Mouse (Mus musculus): ENCODE measurements around the gene Lyl1.
A peak's percentile ranks its signal among the peaks of the same experiment; 100 is the strongest.
"Not testable (repeated sequence)": the region's sequence is repeated elsewhere in the genome, so short reads cannot be mapped to it uniquely, and the experiment has no call there.

The Lyl1 gene

DNA sequence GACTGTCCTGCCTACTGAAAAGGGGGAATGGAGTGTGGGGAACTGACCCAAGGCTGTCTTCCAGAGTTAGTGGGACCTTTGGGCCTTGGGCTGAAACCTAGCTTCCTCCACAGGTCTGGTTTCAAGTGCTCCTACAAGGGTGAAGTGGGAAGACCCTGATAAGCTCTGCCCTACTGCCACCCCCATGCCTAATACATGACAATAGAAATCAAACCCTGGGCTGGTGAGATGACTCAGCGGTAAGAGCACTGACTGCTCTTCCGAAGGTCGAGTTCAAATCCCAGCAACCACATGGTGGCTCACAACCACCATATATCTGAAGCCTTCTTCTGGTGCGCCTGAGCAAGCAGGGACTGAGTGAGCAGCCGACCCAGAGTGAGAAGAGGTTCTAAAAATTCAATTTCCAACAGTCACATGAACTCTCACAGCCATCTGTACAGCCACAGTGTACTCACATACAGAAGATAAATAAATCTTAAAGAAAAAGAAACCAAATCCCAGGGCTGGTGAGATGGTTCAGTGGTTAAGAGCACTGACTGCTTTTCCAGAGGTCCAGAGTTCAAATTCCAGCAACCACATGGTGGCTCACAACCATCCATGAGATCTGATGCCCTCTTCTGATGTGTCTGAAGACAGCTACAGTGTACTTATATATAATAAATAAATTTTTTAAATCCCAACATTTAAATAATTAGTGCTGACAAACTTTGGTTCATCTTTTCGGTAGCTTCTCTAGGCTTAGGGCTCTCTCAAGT, 32.3 kb upstream of the Lyl1 start:
- no peak for DNase-seq (ENCODE audit: low spot score)

DNA sequence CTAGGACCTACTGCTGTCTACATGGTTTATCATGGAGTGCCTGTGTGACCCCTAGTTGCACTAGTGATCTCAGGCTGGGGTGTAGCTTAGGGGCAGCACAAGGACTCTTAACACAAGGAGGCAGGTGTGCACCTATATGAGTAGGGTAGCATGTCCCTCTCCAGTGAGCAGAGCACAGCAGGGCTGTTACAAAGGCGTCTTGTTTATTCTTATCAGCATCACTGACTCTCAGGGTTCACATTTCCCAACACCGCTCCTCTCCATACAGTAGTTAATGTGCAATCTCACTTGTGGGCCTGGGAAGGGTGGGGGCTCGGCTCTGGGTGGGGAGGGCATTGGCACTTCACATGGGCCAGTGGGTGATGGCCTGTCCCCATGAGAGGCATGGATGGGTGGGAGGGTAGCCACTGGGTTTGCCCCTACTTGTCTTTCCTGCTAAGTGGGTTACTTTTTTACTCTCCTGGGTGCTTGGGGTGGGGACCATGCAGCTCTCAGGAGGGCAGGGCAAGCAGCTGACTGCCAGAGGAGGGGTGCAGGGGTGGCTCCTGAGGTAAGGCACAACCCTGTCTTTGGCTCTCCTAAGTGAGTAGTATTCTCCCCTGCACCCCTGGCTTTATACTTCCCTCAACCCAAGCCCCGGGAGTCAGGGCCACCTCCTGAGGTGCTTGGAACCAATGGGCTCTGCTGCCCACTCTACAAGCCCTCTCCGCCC, 30.8 kb upstream of the Lyl1 start:
- DNase-seq (ENCODE audit: low spot score): not testable (repeated sequence)

DNA sequence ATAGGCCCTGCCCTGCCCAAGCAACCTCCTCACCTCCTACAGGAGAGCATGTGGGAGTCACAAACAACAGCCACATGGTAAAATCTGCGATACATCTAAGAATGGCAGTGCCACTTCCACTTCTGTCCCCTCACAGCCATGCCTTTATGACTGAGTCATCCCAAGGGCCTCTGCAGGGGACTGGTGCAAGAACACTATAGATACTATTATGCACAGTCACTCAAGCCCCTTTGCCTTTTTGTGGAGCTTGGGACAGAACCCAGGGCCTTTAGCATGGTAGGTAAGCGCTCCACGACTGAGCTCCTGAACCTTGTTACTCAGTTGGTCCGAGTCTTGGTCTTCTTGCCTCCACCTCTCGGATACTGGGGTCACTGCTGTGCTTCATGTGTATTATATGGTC, 24.0 kb upstream of the Lyl1 start:
- DNase-seq (ENCODE audit: low spot score): no peak

DNA sequence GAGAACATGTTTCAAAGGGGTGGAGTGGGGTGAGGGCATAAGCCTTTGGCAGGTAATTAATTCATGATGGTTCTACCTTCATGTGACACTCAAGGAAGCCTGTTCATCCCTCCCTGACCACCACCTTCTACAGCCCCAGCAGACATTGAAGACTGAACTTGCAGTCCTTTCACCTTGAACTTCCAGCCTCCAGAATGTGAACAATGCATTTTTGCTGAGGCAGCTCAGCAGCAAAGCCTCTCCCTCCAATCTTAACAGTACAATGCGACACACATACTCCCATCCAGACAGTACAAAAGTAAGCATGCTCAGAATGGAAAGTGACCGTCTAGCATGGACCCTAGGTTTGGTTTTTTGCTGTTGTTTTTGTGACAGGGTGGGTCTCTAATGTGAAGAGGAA, 19.8 kb upstream of the Lyl1 start:
- no peak for DNase-seq (ENCODE audit: low spot score)

DNA sequence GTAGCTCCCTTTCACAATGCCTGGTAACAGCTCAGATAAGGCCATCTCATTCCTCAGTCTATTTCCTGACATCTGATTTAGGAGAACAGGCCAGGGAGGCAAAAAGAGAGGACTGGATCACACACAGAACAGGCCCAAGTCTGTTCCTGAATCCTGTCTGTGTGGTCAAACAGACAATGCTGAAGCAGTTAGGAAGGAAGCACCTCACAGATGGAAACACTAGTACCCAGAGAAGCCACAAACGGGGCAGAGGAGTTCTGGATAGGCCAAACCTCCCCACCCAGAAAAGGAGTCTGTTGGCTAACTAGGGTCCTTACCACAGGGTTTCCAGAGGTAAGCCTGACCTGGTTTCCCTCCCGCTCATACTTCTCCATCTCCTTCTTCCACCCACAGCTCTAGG, 19.0 kb upstream of the Lyl1 start:
- DNase-seq (ENCODE audit: low spot score): no peak

DNA sequence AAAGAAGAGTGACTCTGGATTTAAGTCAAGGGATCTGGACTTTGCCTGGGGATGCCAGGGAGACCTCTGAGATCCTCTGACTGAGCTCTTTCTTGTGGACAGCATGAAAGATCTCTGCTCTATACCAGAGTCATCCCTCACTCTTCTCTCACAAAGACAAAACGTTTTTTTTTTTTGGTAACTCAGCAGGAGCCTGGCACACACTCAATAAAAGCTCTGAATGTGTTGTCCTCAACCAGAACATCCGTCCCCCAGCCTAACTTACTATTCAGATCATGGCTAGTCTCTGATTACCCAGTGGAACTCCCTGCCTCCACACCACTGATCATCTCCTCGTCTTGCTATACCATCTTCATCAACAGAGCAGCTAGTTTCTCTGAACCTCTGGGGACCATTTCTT, 16.7 kb upstream of the Lyl1 start:
- no peak for DNase-seq (ENCODE audit: low spot score)

DNA sequence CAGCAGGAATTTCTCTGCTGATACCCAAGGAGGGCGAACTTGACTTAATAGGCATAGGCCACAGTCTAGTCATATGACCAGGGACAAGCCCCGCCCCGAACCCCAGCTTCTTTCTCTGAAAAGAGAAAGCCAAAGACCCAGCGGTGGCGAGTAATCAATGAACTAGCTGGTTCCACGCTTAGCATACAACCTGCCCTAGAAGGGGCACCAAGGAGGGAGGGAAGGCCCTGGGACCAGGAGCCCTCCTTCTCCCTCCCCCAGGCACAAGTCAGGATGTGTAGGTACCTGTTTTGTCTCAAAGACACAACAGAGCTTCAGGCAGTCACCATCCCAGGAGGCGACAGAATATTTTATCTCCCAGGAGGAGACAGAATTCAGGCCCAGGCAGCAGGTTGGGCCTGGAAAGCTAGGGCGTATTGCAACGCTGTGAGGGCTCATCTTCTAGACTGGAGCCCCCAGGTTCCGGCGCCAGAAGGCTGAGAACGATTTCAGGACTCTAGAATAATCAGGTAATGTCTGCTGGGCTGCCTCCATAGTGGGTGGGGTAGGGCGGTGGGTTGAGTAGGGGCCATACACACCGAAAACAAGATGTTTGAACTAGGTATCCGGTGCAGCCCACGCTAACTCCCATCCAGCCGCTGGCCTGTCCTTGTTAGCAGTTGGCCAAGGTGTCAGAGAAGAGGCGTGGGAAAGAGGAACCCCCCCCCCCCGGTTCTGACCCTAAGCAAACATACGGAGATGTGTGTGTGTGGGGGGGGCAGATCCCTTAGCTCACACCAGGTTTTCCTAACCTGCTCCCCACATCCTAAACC, 14.9 kb upstream of the Lyl1 start, which contains the start of gene Trmt1:
Gene Trmt1, plus strand, starts transcription at position 117 of the 812 bp plus-strand sequence.
- DNase-seq (ENCODE audit: low spot score): no peak

DNA sequence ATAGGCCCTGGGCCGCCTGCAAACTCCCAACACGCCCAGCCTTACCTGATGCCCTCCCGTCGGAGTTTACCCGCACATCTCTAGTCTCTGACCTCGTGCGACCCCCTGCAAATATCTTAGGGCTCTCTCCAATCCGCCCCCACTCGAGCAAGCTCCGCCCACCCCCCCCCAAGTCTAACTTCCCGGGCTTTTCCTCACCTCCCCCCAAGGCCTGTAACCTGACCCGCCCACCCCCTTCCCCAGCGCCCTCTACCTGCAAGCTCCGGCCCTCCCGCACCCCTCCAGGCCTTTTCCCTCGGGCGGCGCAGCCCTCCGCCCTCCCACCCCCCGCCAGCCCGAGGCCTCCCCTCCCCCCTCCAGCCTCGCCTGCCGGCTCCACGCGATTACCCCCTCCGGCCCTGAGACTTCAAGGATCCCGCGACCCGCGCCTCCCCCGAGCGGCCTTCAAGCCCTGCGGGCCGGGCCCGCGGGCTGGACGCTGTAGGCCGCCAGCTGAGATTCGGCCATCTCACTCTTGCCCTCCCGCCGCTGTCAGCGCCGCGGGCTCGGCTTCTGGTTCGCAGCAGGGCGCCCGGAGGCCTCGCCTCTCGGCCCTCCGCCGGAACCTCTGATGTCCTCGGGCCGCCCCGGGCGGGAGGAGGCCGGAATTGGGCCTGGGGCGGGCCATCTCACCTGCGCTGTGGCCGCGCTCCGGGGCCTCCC, 14.1 kb upstream of the Lyl1 start:
- DNase-seq (ENCODE audit: low spot score): peak; percentile 81

DNA sequence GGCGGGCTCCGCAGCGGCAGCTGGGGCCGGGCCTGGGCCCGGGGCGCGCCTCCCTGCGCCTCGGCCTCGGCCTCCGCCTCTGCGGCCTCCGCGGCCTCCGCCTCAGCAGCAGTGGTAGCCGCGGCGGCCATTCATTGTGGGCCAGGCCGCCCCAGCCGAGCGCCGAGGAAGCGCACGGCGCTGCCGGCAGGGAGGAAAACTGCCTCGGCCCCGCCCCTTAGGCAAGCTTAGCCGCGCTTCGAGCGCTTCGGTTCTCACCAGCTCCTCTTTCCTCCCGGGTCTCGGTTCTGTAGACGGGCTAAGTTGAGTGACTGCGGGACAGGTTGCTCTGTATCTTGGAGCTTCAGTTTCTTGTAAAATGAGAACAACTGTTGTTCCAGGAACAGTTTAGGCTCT, 13.6 kb upstream of the Lyl1 start, which contains the start of gene Nacc1:
Gene Nacc1, minus strand, starts transcription at position 158 of the 396 bp plus-strand sequence.
- DNase-seq (ENCODE audit: low spot score): peak; percentile 92

DNA sequence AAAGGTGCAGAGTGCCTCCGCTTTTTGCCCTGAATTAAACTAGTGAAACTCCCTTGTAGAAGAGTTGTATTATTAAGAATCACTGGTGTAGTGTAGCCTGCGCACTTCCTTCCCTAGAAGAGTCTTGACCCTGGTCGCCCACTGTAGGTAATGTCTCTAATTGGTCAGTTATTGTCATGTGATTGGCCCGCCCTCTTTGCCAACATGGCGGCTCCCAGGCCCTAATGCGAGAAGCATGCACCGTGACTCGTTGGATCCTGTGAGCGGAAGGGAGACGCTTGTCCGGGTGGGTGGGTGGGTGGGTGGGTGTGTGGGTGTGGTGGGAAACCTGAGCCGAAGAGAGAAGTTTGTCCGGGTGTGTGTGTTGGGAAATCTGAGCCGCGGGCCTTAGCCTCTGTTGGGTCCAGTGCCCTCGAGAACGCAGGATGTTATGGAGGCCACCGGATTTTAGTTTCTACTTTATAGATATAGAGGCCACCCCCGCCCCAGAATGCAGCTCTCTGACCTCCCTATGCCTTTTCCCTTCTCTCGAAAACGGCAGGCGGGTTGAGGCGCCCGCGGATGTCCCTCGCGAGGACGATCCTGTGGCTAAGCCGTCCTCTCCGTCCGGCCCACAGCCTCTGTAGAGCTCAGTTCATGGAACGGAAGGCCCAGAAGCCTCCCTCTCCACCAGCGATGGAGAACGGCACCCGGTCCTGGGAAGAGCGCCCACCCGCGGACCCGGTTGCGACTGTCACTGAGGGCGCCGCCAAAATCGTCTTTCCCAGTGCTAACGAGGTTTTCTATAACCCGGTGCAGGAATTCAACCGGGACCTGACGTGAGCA, 12.0 kb upstream of the Lyl1 start:
- DNase-seq (ENCODE audit: low spot score): peak; percentile 94

DNA sequence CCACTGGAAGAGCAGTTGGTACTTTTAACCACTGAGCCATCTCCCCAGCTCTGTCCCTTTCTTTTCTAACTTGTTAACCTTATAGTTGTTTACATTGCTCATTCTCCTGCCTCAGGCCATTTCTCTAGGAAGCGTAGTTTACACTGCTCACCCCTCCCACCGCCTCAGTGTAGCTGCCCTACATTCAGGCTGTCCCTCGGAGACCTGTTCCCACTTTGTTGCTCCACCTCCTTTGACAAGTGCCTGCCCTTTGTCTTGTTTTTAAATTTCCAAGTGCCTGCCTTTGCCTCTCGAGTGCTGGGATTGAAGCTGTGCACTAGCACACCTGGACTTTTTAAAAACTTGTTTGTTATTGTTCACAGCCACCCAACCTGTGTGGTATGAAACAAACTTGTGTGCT, 7.9 kb upstream of the Lyl1 start:
- DNase-seq (ENCODE audit: low spot score): no peak

DNA sequence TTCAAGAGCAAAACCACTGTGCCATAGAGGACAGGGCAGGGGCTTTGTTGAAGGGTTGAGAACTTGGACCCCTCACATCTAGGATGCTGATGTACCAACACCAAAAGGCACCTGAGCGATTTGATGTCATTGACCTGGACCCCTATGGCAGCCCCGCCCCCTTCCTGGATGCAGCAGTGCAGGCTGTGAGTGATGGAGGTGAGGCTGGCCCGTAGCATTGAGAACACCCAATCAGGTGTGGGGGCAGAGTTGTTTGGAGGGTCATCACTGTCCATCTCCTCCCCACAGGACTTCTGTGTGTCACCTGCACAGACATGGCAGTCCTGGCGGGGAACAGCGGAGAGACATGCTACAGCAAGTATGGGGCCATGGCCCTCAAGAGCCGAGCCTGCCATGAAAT, 6.1 kb upstream of the Lyl1 start:
- no peak for DNase-seq (ENCODE audit: low spot score)

DNA sequence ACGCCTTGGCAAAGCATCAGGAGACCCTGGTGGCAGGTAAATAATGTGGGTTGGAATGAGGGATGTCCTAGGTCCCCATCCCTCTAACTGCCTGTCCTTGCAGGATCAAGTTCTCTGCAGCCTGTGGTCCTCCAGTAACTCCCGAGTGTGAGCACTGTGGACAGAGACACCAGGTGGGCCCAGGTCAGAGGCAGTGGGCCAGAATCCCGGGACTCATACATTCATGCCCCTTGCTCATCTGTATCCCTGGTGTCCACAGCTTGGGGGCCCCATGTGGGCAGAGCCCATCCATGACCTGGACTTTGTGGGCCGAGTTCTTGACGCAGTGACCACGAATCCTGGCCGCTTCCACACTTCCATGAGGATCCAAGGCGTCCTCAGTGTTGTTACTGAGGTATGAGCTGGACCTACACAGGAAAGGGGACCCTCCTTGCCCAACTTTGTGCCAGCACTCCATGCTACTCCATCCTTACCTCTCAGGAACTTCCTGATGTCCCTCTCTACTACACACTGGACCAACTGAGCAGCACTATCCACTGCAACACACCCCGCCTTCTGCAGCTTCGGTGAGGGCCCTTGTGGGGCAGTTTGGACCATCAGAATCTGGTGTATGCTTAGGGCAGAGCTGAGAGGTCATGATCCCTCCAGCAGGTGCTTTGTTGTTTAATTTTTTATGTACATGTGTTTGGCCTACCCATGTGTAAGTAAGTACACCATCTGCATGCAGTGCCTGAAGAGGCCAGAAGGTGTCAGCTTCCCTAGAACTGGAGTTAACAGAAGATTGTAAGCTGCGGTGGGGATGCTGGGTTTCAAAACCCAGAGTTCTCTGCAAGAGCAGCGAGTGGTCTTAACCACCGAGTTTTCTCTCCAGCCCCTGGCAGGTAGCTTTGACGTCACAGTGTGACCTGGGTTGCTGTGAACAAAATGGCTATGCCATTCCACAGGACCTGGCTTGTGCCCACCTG, 3.8 kb upstream of the Lyl1 start:
- DNase-seq (ENCODE audit: low spot score): no peak

DNA sequence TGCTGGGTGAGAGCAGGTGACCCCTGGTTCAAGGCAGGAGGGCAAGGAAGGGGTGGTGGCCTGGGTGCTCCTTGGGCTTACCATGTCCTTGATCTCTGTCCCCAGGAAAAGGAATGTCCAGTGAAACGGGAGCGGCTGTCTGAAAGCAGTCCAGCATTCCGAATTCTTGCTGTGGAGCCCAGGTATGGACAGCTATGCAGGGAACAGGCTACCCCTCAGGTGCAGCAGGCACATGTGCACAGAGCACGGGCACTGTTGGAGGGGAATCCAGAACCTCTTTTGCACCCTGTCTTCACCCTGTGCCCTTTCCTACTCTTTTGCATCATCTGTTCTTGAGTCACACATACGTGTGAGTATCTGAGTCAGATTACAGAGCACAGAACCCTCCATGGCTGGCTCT, 3.0 kb upstream of the Lyl1 start:
- no peak for DNase-seq (ENCODE audit: low spot score)

DNA sequence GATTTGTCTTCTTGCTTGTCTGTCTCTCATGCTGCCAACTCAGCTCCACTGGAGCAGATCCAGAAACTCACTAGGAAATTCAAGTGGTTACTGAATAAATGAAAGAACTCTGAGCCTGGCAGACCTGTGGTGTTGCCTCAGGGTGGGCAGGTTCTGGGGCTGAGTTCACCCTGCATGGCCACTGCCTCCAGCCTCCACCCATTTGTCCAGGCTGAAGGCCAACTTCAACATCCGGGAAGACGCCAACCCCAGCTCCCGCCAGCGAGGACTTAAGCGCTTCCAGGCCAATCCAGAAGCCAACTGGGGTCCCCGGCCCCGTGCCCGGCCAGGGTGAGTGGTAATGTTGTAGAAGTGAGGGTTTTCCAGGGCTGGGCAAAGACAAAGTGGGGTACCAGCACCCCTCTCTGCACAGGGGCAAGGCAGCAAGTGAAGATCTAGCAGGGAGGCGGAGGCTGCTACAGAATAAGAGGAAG, 2.3 kb upstream of the Lyl1 start:
- DNase-seq (ENCODE audit: low spot score): no peak

DNA sequence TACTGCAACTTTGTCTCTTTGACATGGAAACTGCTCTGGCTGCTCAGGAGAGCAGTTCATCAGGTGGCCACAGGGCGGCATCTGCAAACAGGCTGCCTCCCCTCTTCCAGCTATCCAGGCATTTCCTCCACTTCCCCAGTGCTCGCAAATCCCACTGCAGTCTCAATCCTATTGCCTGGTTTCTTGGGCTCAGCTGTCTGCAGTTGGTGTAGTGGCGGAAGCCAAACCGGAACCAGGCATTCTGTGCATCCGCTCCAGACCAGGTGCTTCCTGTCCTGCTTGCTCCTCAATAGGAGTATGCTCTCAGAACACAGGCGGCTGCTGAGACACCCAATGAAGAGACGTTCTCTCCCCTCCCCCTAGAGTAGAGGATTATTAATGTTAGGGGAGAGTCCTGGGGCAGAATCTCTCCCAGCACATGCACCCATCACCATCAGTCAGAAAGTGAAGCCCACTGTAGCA, 1.4 kb upstream of the Lyl1 start:
- no peak for DNase-seq (ENCODE audit: low spot score)

DNA sequence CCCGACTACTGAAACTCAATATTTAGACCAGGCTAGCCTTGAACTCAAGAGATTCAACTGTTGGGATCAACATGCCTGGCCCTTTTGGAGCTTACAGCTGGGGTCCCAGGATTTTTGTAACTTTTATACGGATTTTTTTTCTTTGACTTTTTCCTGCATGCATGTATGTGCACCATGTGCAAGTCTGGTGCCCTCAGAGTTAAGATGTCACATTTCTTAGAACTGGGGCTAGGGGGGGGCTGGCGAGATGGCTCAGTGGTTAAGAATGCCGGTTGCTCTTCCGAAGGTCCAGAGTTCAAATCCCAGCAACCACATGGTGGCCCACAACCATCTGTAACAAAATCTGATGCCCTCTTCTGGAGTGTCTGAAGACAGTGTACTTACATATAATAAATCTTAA, 731 bp upstream of the Lyl1 start:
- DNase-seq (ENCODE audit: low spot score): no peak

DNA sequence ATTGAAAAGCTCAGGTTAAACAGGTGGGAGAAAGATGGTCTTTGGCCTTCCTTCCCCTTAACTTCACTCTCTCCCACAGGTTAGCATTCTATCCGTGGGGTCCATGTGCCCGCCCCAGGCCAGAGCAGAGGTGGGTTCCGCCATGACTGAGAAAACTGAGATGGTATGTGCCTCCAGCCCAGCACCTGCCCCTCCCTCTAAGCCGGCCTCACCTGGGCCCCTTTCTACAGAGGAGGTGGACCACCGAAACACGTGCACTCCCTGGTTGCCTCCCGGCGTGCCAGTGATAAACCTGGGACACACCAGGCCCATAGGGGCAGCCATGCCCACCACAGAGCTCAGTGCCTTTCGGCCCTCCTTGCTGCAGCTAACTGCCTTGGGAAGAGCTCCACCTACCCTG, 1.3 kb downstream of the Lyl1 start:
- DNase-seq (ENCODE audit: low spot score): no peak

DNA sequence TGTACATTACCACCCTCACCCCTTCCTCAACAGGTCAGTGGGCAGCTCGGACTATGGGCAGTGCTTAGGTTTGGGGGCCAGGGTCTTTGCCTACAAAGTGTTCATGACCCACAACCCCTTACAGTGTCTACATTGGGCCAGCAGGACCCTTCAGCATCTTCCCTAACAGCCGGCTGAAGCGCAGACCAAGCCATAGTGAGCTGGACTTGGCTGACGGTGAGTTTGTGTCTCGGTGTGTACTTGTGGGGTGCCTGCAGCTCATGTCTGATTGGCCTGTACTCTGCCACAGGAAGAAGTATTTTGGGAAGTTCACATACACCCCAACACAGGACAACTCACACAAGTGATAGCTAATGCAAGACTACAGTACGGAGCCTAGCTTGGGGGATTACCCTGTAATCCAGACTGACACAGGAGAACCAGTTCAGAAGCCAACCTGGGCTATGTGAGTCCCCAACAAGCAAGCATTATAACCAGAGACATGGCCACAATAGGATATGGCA, 1.8 kb downstream of the Lyl1 start:
- DNase-seq (ENCODE audit: low spot score): no peak

Data from testis, postnatal 14 days (tissue).